Mouse (Mus musculus): ENCODE data around the gene Poldip2.
"Not testable (repeated sequence)": the region's sequence is repeated elsewhere in the genome, so short reads cannot be mapped to it uniquely, and the experiment has no call there.

Poldip2 gene

DNA sequence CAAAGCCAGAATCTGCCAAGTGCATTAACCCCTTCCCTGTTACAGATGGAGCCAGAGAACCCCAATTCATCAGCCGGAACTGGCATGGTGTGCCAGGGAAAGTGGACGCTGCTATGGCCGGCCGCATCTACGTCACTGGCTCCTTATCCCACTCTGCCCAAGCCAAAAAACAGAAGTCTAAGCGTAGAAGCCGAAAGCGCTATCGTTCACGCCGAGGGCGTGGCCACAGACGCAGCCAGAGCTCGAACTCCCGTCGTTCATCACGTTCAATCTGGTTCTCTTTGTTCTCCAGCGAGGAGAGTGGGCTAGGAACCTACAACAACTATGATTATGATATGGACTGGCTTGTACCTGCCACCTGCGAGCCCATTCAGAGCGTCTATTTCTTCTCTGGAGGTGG lies 10.5 kb upstream of the Poldip2 start:
- DNase-seq (ENCODE audit: low spot score in 2 of 2), result no peak

GRCm38 (mm10) chr11:78502909-78503650 lies 8.9 kb upstream of the Poldip2 start, which contains the start of gene Sebox:
TSS of gene Sebox (plus strand) at chr11:78503447.
- no peak for DNase-seq (ENCODE audit: low spot score in 2 of 2)

DNA sequence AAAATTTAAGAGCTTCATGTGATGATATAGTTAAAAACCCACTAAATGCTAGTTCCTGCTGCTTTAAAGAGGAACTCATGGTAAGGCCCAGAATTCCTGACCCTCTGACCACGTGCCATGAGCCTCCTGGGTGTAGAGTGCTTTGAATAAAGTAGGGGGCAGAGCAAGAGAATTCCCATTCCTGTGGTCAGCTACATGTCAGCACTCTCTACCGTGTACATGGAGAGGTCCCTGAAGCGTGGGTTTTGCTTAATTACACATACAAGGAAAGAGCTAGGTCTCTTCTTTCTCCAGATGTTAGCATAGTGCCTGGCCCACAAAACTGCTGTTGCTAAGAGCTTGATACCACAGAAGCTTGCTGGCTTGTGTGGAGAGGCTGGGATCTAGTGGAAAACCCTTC lies 6.6 kb upstream of the Poldip2 start:
- no peak for DNase-seq (ENCODE audit: low spot score in 2 of 2)

DNA sequence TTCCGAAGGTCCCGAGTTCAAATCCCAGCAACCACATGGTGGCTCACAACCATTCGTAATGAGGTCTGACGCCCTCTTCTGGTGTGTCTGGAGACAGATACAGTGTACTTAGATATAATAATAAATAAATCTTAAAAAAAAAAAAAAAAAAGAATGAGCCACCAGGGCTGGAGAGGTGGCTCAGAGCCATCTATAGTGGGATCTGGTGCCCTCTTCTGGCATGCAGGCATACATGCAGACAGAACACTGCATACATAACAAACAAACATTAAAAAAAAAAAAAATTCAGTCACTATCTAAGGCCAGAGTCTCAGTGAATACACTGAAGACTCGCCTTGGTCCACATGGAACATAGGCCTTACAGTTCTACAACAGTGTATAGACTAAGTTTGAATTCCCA lies 2.8 kb upstream of the Poldip2 start:
- DNase-seq (ENCODE audit: low spot score in 2 of 2), result no peak

- DNase-seq (ENCODE audit: low spot score in 2 of 2), result no peak
These were observed 1.3 kb downstream of the Poldip2 start for GRCm38 (mm10) chr11:78513106-78513790.

GRCm38 (mm10) chr11:78515549-78516325 lies 3.7 kb downstream of the Poldip2 start:
- DNase-seq (ENCODE audit: low spot score in 2 of 2), result no peak

DNA sequence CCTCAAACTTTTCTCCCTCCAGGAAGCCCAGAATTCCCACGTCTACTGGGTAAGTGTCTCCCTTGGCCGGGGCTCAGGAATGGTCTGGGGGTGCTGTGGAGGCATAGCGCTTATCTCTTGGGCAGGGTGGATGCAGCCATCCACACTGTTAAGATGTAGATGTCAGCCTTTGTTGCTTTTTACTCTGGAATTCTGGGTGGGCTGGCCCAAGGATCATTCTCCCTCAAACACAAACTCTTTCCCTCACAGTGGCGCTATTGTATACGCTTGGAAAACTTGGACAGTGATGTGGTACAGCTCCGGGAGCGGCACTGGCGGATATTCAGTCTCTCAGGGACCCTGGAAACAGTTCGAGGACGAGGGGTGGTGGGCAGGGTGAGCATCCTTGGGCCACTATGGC lies 6.9 kb downstream of the Poldip2 start:
- DNase-seq (ENCODE audit: low spot score in 2 of 2), result no peak

- DNase-seq (ENCODE audit: low spot score in 2 of 2), result no peak
These were observed 9.9 kb downstream of the Poldip2 start for GRCm38 (mm10) chr11:78521880-78522279.

- DNase-seq (ENCODE audit: low spot score in 2 of 2), result no peak
These were observed 10.5 kb downstream of the Poldip2 start for GRCm38 (mm10) chr11:78522481-78522997.

DNA sequence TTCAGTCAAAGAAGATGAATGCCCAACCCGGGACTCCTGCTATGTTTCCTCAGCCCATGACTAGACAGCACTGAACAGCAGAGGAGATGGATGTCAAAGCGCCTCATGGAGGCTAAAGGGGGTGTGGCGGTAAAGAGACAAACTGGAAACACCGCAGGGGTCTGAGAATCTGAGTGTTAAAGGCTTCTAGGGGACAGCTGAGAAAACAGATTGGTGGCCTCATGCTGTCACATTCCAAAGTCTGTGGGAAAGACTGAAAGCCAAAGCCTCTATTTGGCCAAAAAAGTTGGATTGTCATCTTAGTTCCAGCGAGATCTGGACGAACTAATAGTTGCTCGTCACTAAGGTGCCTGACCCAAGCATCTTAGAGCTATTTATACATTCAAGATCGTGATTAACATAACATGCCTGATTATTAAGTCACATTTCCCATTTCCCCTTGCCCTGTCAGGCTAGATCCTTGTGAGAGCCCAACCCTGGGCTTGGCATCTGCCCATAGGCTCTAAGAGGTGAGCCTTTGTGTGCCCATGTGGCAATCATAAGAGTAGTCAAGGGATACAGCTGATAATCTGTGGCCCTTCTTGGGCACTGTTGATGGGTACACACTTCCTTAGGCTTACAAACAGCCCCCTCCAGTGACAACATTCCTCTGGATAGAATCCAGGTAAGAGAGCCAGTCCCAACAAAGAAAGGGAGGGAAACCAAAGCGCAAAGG lies 11.4 kb downstream of the Poldip2 start:
- no peak for DNase-seq (ENCODE audit: low spot score in 2 of 2)

GRCm38 (mm10) chr11:78524838-78525237 lies 12.8 kb downstream of the Poldip2 start:
- DNase-seq (ENCODE audit: low spot score in 2 of 2), result no peak

DNA sequence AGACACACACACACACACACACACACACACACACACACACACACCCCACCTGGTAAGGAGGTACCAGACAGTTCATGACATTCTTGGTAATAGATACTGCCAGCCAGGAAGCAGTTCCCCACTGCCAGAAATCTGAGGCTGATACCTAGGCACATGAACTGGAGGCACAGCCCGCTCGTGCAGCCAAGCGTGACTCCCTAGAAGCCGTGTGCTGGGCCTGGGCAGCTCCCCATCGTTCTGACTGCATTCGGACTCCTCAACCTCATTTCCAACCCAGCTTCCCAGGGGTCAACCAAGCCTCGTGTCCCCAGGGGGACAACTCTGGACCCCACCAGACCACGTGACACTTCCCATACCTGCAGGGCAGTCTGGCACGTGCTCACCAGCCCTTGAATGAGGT lies 16.7 kb downstream of the Poldip2 start:
- DNase-seq (ENCODE audit: low spot score in 2 of 2), result no peak

DNA sequence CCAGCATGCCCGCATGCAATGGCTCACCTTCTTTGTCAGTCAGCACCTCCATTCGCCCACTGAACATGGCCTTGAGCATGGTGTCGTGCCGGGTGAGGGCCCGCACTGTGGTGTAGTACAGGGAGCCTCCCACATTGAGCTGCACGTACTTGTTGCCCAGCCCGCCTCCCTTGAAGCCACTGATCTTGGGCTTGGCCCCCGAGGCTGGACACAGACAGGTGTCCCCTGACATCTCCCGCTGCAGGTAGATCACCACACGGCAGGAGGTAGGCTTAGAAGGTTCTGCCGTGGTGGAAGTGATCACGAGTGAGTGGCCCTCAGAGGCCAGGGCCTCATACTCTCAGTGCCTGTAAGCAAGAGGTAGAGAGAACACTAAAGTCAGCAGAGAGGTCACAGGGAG lies 18.0 kb downstream of the Poldip2 start:
- DNase-seq (ENCODE audit: low spot score in 2 of 2), result no peak

GRCm38 (mm10) chr11:78531046-78531445 lies 19.1 kb downstream of the Poldip2 start:
- DNase-seq (ENCODE audit: low spot score in 2 of 2), result no peak

GRCm38 (mm10) chr11:78531515-78531914 lies 19.5 kb downstream of the Poldip2 start:
- not testable (repeated sequence) for DNase-seq (ENCODE audit: low spot score in 2 of 2)

- DNase-seq (ENCODE audit: low spot score in 2 of 2), result no peak
These were observed 22.5 kb downstream of the Poldip2 start for GRCm38 (mm10) chr11:78534516-78534915.

DNA sequence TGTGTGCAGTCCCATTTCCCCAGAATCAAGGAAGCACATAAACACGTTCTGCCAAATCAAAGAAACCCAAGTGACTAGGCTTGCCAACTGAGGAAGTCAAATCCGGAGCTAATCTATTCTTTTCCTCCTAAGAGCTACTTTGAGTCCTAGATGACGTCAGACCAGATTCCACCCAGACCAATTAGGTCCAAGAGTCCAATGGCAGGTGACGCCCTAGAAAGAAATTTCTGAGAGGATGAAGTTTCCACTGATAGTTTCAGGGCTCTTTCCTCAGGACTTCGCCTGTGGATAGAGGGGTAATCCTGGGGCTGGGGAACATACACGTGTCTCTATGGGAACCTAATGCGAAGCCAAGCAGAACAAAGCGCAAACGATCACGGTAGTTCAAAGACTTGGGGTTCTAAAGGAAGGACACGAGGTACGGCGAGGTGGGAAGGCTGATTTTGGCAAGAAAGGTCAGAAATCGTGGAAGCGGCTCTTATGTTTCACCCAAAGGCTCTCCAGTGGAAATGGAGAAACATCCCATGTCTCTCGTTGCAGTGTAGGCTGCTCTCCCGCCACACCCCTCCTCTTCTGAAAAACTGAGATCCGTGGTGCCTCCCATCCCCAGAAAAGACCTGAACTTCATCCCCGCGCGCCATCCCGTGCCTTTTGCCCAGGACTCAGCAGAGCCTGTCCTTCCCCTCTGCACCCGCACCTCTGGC lies 23.5 kb downstream of the Poldip2 start:
- no peak for DNase-seq (ENCODE audit: low spot score in 2 of 2)

GRCm38 (mm10) chr11:78536080-78536689 lies 24.2 kb downstream of the Poldip2 start, which contains the start of the genes Tnfaip1 and Ift20:
TSS of gene Tnfaip1 (minus strand) at chr11:78536332.
TSS of gene Ift20 (plus strand) at chr11:78536361.
- DNase-seq (ENCODE audit: low spot score in 2 of 2), result peak; percentile 97 to 98

DNA sequence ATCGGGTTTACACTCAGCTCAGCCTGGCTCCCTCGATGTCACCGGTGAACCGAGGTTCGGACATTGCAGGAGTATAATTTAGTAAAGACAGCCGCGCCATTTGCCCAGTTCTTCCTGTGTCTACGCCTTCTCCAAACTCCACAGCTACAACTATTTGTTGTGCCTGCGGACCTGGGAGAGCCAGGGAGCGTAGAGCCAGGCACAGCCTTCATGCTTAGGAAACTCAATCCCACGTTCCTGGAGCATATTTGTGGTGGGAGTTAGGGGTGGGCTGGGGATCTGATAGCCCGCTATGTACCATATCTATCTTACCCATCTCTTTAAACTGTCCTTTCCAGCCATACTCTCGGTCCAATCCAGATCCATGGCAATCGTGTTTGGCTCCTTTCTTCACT lies 24.7 kb downstream of the Poldip2 start:
- no peak for DNase-seq (ENCODE audit: low spot score in 2 of 2)

DNA sequence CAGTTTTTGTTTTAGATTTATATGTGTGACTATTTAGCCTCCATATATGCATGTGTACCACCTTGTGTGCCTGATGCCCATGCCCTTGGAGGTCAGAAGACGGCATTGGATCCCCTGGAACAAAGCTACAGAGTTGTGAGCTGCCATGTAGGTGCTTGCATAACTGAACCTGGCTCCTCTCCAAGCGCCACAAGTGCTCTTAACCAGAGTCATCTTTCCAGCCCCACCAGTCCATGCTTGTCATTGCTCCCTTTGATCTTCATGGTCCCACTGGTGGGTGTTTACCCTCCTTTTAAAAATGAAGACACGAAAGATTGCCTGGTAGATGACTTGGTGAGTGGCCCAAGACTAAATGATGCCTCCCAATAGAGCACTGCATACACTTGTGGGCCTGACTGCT lies 28.4 kb downstream of the Poldip2 start:
- DNase-seq (ENCODE audit: low spot score in 2 of 2), result no peak

All from frontal cortex, postnatal 36 days (tissue).